Mouse (Mus musculus) brain, embryonic 14.5 days (tissue): ENCODE results near the gene Exoc3l.

Experiments
- CTCF ChIP-seq: fragments of 200-500 bp; IDR thresholded peaks from 2 replicates; pipeline ENCODE4 v1.5.1; 2012; ENCODE audit warnings: inconsistent platforms, mild to moderate bottlenecking, moderate library complexity, borderline replicate concordance; ENCODE audit not compliant: insufficient read depth, insufficient read length; ENCODE audit errors: extremely low read depth
- POLR2A ChIP-seq: fragments of 200-500 bp; IDR thresholded peaks from 2 replicates; pipeline ENCODE4 v1.6.1; 2012; ENCODE audit warnings: mild to moderate bottlenecking, inconsistent platforms, borderline replicate concordance; ENCODE audit not compliant: poor library complexity, insufficient read depth, insufficient read length, severe bottlenecking; ENCODE audit errors: extremely low read depth

GRCm38 (mm10) chr8:105299962-105300361, 4.1 kb upstream of the Exoc3l start:
- TF ChIP-seq CTCF, result no peak
- no peak for TF ChIP-seq POLR2A
